Mouse (Mus musculus): Measurements from ENCODE around the gene Hspa1l. TPM values are rescaled to one million over a fixed set of nuclear protein-coding genes. Genes with fewer than 3 reads are reported as not detected.
"Not testable (repeated sequence)": the region's sequence is repeated elsewhere in the genome, so short reads cannot be mapped to it uniquely, and the experiment has no call there.

Hspa1l gene
- polyA plus RNA-seq, 1 experiment from 2014 or later: 0.55 TPM

DNA sequence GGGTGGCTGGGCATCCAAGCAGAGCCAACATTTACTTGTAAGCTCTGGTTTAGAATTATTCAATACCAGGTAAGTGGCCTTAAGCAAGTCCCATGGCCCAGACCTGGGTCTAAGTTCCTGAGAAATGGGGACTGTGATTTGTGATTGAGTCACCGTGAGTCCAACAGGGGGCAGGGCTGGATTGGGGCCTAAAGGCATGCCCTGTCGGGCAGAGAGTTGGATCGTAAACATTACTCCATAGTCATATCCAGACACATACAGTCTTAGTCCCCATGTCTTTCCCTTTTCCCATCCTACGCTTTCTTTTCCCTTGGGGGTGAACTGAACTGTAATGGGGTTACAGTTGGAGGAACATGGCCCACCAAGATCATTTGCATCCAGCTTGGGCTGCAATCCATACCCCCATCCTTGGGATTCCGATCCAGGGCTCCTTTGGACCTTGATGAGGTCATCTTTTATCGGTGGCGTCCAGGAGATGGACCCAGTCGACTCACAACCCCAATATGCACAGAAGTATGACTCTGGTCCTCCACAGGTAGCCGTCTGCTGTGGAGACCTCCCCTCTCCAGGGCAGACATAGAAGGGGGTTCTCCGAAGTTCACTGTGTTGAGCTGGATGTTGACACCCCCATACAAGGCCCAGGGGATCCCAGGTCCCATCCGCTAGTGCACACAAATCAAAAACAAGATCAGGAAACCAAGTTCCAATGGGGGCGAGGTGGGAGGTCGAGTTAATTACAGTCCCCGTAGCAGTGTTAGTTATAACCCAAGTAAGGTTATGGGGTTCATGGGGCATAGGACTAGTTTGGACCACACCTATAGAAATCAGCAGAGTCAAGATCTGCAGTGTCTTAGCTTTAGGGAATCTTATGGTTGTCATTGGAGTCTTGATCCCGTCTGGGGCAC lies 26.3 kb downstream of the Hspa1l start:
- Histone ChIP-seq H3K4me2 (ENCODE audit: low read depth, low read length) (peak overlapping the region; percentile 98), H3K27me3 (ENCODE audit: control insufficient read depth, insufficient read depth, low read depth, low read length) (no peaks in the 10 kb centered on the region), H3K4me1 (replicated peaks; ENCODE audit: control insufficient read depth, insufficient read depth, low read length) (peaks cover 42% of the 10 kb centered on the region), H3K9ac (ENCODE audit: low read length) (peak overlapping the region; percentile 72), H3K36me3 (ENCODE audit: control insufficient read depth, insufficient read depth, low read length) (peaks cover 8% of the 10 kb centered on the region), H3K4me3 (ENCODE audit: low read length) (peak overlapping the region; percentile 49), H3K27ac (ENCODE audit: low read length) (no peak overlapping the region), H3K9me3 (ENCODE audit: control insufficient read depth, low read length) (no peaks in the 10 kb centered on the region)
- WGBS: 89% methylated on average over 15 of the region's 15 CpGs
- no peak for ATAC-seq (ENCODE audit: low read depth)

- Histone ChIP-seq H3K27ac (ENCODE audit: low read length) (peak overlapping the region; percentile 99), H3K9ac (ENCODE audit: low read length) (peak overlapping the region; percentile 96), H3K36me3 (ENCODE audit: control insufficient read depth, insufficient read depth, low read length) (peaks cover 12% of the 10 kb centered on the region), H3K4me2 (ENCODE audit: low read depth, low read length) (peak overlapping the region; percentile 98), H3K4me3 (ENCODE audit: low read length) (peak overlapping the region; percentile 87), H3K4me1 (replicated peaks; ENCODE audit: control insufficient read depth, insufficient read depth, low read length) (peaks cover 42% of the 10 kb centered on the region)
- ATAC-seq (ENCODE audit: low read depth): peak; percentile 35
- 7% methylated on average over 29 of the region's 32 CpGs for WGBS
- H3K9me3 ChIP-seq (ENCODE audit: control insufficient read depth, low read length); H3K27me3 ChIP-seq (ENCODE audit: control insufficient read depth, insufficient read depth, low read depth, low read length): not testable (repeated sequence)
Observed at GRCm38 (mm10) chr17:34999871-35000716, 27.6 kb downstream of the Hspa1l start.

- Histone ChIP-seq H3K4me2 (ENCODE audit: low read depth, low read length) (peak within 1 kb of the TSS; percentile 98), H3K4me3 (ENCODE audit: low read length) (peak within 1 kb of the TSS; percentile 87), H3K9ac (ENCODE audit: low read length) (peak within 1 kb of the TSS; percentile 96), H3K4me1 (replicated peaks; ENCODE audit: control insufficient read depth, insufficient read depth, low read length) (peaks cover 42% of the 10 kb centered on the region), H3K9me3 (ENCODE audit: control insufficient read depth, low read length) (no peaks in the 10 kb centered on the region), H3K27ac (ENCODE audit: low read length) (peak within 1 kb of the TSS; percentile 99), H3K27me3 (ENCODE audit: control insufficient read depth, insufficient read depth, low read depth, low read length) (no peaks in the 10 kb centered on the region), H3K36me3 (ENCODE audit: control insufficient read depth, insufficient read depth, low read length) (peaks cover 18% of the 10 kb centered on the region)
- peak; percentile 91 for ATAC-seq (ENCODE audit: low read depth)
- WGBS: under 1% methylated on average over 73 of the region's 83 CpGs
Observed at GRCm38 (mm10) chr17:35000717-35001451, 28.4 kb downstream of the Hspa1l start, which contains the start of gene Vars. Gene Vars (plus strand): TSS chr17:35000987.

GRCm38 (mm10) chr17:35001452-35002152 lies 29.1 kb downstream of the Hspa1l start:
- under 1% methylated on average over 34 of the region's 35 CpGs for WGBS
- Histone ChIP-seq H3K4me3 (ENCODE audit: low read length) (peak overlapping the region; percentile 87), H3K27me3 (ENCODE audit: control insufficient read depth, insufficient read depth, low read depth, low read length) (no peaks in the 10 kb centered on the region), H3K9ac (ENCODE audit: low read length) (peak overlapping the region; percentile 96), H3K27ac (ENCODE audit: low read length) (peak overlapping the region; percentile 99), H3K4me2 (ENCODE audit: low read depth, low read length) (peak overlapping the region; percentile 98), H3K4me1 (replicated peaks; ENCODE audit: control insufficient read depth, insufficient read depth, low read length) (peaks cover 41% of the 10 kb centered on the region), H3K36me3 (ENCODE audit: control insufficient read depth, insufficient read depth, low read length) (peaks cover 18% of the 10 kb centered on the region), H3K9me3 (ENCODE audit: control insufficient read depth, low read length) (no peaks in the 10 kb centered on the region)
- no peak; the same call in 1 of the 2 replicates for ATAC-seq (ENCODE audit: low read depth)

DNA sequence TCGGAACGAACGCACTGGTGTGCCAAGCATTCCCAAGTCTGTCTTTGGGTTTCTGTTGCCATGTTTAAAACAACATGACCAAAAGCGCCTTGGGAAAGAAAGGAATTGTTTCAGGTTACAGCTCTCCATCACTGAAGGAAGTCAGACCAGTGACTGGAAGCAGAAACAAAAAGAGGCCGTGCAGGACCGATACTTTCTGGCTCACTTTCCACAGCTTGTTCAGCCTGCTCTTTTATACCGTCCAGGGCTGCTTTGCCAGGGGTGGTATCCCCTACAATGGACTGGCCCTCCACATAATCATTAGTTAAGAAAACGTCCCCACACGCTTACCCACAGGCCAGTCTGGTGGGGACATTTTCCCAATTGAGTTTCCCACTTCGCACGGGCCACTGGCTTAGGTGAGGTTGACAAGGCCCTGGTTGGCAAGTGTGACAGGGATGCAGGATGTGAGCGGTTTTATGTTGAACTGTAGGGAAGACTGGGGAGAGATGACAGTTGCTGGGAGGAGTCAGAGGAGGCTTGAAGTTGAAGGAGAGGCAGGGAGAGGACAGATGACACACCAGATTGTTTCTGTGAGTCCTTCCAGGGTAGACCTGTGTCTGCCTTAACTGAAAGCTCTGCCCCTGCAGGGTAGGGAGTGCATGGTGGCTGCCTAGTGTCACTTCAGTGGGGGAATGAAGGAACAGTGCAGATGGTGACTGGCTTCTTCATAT lies 29.8 kb downstream of the Hspa1l start:
- H3K9me3 ChIP-seq (ENCODE audit: control insufficient read depth, low read length): no peaks in the 10 kb centered on the region
- peaks cover 35% of the 10 kb centered on the region for H3K4me1 ChIP-seq (replicated peaks; ENCODE audit: control insufficient read depth, insufficient read depth, low read length)
- no peak for ATAC-seq (ENCODE audit: low read depth)
- H3K27me3 ChIP-seq (ENCODE audit: control insufficient read depth, insufficient read depth, low read depth, low read length): no peaks in the 10 kb centered on the region
- 2% methylated on average over 12 of the region's 12 CpGs for WGBS
- H3K27ac ChIP-seq (ENCODE audit: low read length): peak overlapping the region; percentile 99
- H3K4me2 ChIP-seq (ENCODE audit: low read depth, low read length): peak overlapping the region; percentile 98
- peak overlapping the region; percentile 96 for H3K9ac ChIP-seq (ENCODE audit: low read length)
- peak overlapping the region; percentile 87 for H3K4me3 ChIP-seq (ENCODE audit: low read length)
- H3K36me3 ChIP-seq (ENCODE audit: control insufficient read depth, insufficient read depth, low read length): peaks cover 20% of the 10 kb centered on the region

DNA sequence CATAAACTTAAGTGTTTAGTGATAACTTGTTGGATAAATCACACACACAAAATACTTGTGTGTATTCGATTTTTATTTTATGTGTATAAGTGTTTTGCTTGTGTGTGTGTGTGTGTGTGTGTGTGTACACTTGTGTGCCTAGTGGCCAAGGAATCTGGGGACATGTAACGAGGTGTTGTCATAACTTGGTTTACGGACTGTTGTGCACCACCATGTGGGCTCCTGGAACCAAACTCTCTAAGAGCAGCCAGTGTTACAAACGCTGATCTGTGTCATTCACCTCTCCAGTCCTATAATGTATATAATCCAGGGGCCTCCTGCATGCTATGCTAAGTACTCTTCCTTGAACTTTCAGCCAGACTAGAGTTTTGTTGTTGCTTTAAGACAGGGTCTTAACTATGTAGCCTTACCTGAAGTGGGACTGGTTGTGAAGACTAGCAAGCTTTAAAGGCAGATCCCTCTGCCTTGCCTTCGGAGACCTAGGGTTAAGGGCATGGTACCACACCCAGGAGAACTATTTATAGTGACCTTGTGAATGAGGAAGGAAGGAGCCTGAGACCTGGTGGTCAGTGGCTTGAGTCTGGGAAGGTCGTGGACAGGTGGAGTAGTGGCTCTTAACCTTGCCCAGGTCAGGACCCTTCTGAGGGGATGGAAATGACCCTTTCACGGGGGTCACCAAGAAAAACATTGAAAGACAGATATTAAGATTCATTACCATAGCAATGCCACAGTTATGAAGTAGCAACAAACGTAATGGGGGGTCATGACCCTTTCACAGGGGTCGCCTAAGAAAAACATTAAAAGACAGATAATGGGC lies 30.7 kb downstream of the Hspa1l start:
- no peak overlapping the region for H3K4me3 ChIP-seq (ENCODE audit: low read length)
- H3K9ac ChIP-seq (ENCODE audit: low read length): peak overlapping the region; percentile 96; the same call in 1 of the 2 replicates
- no peaks in the 10 kb centered on the region for H3K27me3 ChIP-seq (ENCODE audit: control insufficient read depth, insufficient read depth, low read depth, low read length)
- ATAC-seq (ENCODE audit: low read depth): no peak
- H3K4me1 ChIP-seq (replicated peaks; ENCODE audit: control insufficient read depth, insufficient read depth, low read length): peaks cover 26% of the 10 kb centered on the region
- WGBS: 41% methylated on average over 9 of the region's 9 CpGs
- H3K36me3 ChIP-seq (ENCODE audit: control insufficient read depth, insufficient read depth, low read length): peaks cover 19% of the 10 kb centered on the region
- H3K9me3 ChIP-seq (ENCODE audit: control insufficient read depth, low read length): no peaks in the 10 kb centered on the region
- H3K4me2 ChIP-seq (ENCODE audit: low read depth, low read length): peak overlapping the region; percentile 98; the same call in 1 of the 2 replicates
- H3K27ac ChIP-seq (ENCODE audit: low read length): no peak overlapping the region

DNA sequence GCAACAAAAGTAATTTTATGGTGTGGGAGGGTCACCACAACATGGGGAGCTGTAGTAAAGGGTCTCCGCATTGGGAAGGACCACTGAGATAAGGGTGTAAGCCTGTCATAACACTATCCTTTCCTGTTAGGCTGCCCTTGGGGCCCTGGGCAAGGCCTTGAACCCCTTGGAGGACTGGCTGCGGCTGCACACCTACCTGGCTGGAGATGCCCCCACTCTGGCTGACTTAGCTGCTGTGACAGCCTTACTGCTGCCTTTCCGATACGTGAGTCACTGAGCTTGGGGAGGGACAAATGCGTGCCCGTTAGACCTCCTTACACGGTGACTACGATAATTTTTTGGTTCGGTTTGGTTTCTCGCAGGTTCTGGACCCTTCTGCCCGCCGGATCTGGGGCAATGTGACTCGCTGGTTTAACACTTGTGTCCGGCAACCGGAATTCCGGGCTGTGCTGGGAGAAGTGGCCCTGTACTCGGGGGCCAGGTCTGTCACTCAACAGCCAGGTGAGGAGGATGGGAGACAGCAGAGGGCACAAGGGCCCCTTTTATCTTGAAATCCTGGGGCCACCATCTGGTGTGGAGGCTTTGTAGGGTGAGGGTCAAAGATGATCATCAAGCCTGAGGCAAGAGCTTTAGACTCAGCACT lies 31.7 kb downstream of the Hspa1l start:
- Histone ChIP-seq H3K4me3 (ENCODE audit: low read length) (no peak overlapping the region), H3K36me3 (ENCODE audit: control insufficient read depth, insufficient read depth, low read length) (peaks cover 20% of the 10 kb centered on the region), H3K4me2 (ENCODE audit: low read depth, low read length) (no peak overlapping the region), H3K27me3 (ENCODE audit: control insufficient read depth, insufficient read depth, low read depth, low read length) (no peaks in the 10 kb centered on the region), H3K9ac (ENCODE audit: low read length) (no peak overlapping the region), H3K27ac (ENCODE audit: low read length) (no peak overlapping the region), H3K9me3 (ENCODE audit: control insufficient read depth, low read length) (no peaks in the 10 kb centered on the region), H3K4me1 (replicated peaks; ENCODE audit: control insufficient read depth, insufficient read depth, low read length) (peaks cover 16% of the 10 kb centered on the region)
- WGBS: 92% methylated on average over 17 of the region's 17 CpGs
- ATAC-seq (ENCODE audit: low read depth): no peak

Data from lung, embryonic 16.5 days (tissue).